Mouse (Mus musculus) liver, embryonic 15.5 days (tissue): ENCODE results near the gene Vamp1. TPM values are rescaled to one million over a fixed set of nuclear protein-coding genes. Genes with fewer than 3 reads are reported as not detected.
A peak's percentile ranks its signal among the peaks of the same experiment; 100 is the strongest.

Experiments
- ATAC-seq: fragments of 200-750 bp; cut with Nextera tagmentation; 2 replicates; pipeline ENCODE4 v1.8.0; 2017; ENCODE audit warnings: moderate number of reproducible peaks, mild to moderate bottlenecking, moderate library complexity; ENCODE audit not compliant: insufficient read depth
- H3K27ac ChIP-seq: fragments of 300-500 bp; sonication (generic); replicated peaks from 2 replicates; pipeline ENCODE4 v1.5.1; 2015; ENCODE audit warnings: mild to moderate bottlenecking, inconsistent platforms
- H3K27me3 ChIP-seq: fragments of 300-500 bp; sonication (generic); 2 replicates; pipeline ENCODE4 v1.6.1; 2015; ENCODE audit warnings: mild to moderate bottlenecking, inconsistent platforms
- H3K36me3 ChIP-seq: fragments of 300-500 bp; sonication (generic); replicated peaks from 2 replicates; pipeline ENCODE4 v1.6.1; 2015; ENCODE audit warnings: moderate library complexity, mild to moderate bottlenecking, inconsistent platforms
- H3K4me1 ChIP-seq: fragments of 300-500 bp; sonication (generic); replicated peaks from 2 replicates; pipeline ENCODE4 v1.6.1; 2015; ENCODE audit warnings: inconsistent platforms
- H3K4me2 ChIP-seq: fragments of 300-500 bp; sonication (generic); 2 replicates; pipeline ENCODE4 v1.6.1; 2015; ENCODE audit warnings: moderate library complexity, mild to moderate bottlenecking, inconsistent platforms
- H3K4me3 ChIP-seq: fragments of 300-500 bp; sonication (generic); replicated peaks from 2 replicates; pipeline ENCODE4 v1.5.1; 2015; ENCODE audit warnings: mild to moderate bottlenecking, inconsistent platforms
- H3K9ac ChIP-seq: fragments of 300-500 bp; sonication (generic); 2 replicates; pipeline ENCODE4 v1.6.1; 2015; ENCODE audit warnings: moderate library complexity, mild to moderate bottlenecking, inconsistent platforms
- H3K9me3 ChIP-seq: fragments of 300-500 bp; sonication (generic); replicated peaks from 2 replicates; pipeline ENCODE4 v1.6.1; 2016; ENCODE audit warnings: inconsistent platforms
- WGBS: fragments of 180-500 bp; shearing (Covaris S2); methylation state at CpG from one replicate; pipeline ENCODE4 v1.1.7; 2015; ENCODE audit warnings: mixed read lengths; ENCODE audit not compliant: insufficient replicate concordance; 5-methylcytosine and 5-hydroxymethylcytosine counted together
- polyA plus RNA-seq: library from polyadenylated mRNA; unstranded; fragments of >200 nt; fragmentation: Nextera tagmentation; extraction: Ambion mirVana; gene quantifications from 2 replicates; pipeline ENCODE4 v1.2.1, GENCODE M21; 2015

The Vamp1 gene
- polyA plus RNA-seq, 1 experiment from 2014 or later, result 1.9 TPM

- H3K36me3 ChIP-seq, result peaks cover 88% of the 10 kb centered on the region
- no peaks in the 10 kb centered on the region for H3K27me3 ChIP-seq
- H3K4me3 ChIP-seq, result no peak overlapping the region
- H3K9ac ChIP-seq, result no peak overlapping the region
- H3K4me2 ChIP-seq, result no peak overlapping the region
- no peak for ATAC-seq
- 91% methylated on average over 10 of the region's 10 CpGs for WGBS
- H3K4me1 ChIP-seq, result peaks cover 19% of the 10 kb centered on the region
- no peaks in the 10 kb centered on the region for H3K9me3 ChIP-seq
- H3K27ac ChIP-seq, result no peak overlapping the region
Observed at GRCm38 (mm10) chr6:125186203-125186602, 29.1 kb upstream of the Vamp1 start.

- H3K27ac ChIP-seq, result peak overlapping the region; percentile 99
- peak overlapping the region; percentile 60 for H3K4me2 ChIP-seq
- peaks cover 34% of the 10 kb centered on the region for H3K4me1 ChIP-seq
- H3K4me3 ChIP-seq, result peak overlapping the region; percentile 70
- H3K36me3 ChIP-seq, result peaks cover 69% of the 10 kb centered on the region
- ATAC-seq, result no peak
- peak overlapping the region; percentile 73 for H3K9ac ChIP-seq
- H3K9me3 ChIP-seq, result no peaks in the 10 kb centered on the region
- no peaks in the 10 kb centered on the region for H3K27me3 ChIP-seq
Observed at GRCm38 (mm10) chr6:125190816-125191215, 24.5 kb upstream of the Vamp1 start.

- Histone ChIP-seq H3K4me3 (peak within 1 kb of the TSS; percentile 70), H3K4me1 (peaks cover 34% of the 10 kb centered on the region), H3K4me2 (peak within 1 kb of the TSS; percentile 76), H3K27me3 (no peaks in the 10 kb centered on the region), H3K9ac (peak within 1 kb of the TSS; percentile 80), H3K36me3 (peaks cover 63% of the 10 kb centered on the region), H3K27ac (peak within 1 kb of the TSS; percentile 99), H3K9me3 (no peaks in the 10 kb centered on the region)
- under 1% methylated on average over 54 of the region's 54 CpGs for WGBS
- peak; percentile 92 for ATAC-seq
Observed at GRCm38 (mm10) chr6:125191332-125192015, 23.9 kb upstream of the Vamp1 start, which contains the start of the genes Ncapd2 and Mrpl51. Ncapd2 (minus strand) TSS chr6:125191701. Mrpl51 (plus strand) TSS chr6:125191801.

- Histone ChIP-seq H3K27me3 (no peaks in the 10 kb centered on the region), H3K36me3 (peaks cover 56% of the 10 kb centered on the region), H3K9ac (peak overlapping the region; percentile 80), H3K4me2 (peak overlapping the region; percentile 76), H3K27ac (peak overlapping the region; percentile 99), H3K4me1 (peaks cover 34% of the 10 kb centered on the region), H3K4me3 (peak overlapping the region; percentile 70), H3K9me3 (no peaks in the 10 kb centered on the region)
- WGBS, result under 1% methylated on average over 34 of the region's 34 CpGs
- peak; percentile 90 for ATAC-seq
Observed at GRCm38 (mm10) chr6:125192016-125192714, 23.2 kb upstream of the Vamp1 start.

GRCm38 (mm10) chr6:125192841-125193240, 22.5 kb upstream of the Vamp1 start:
- H3K27me3 ChIP-seq, result no peaks in the 10 kb centered on the region
- H3K4me2 ChIP-seq, result peak overlapping the region; percentile 76
- H3K4me3 ChIP-seq, result peak overlapping the region; percentile 70
- 9% methylated on average over 5 of the region's 5 CpGs for WGBS
- peaks cover 34% of the 10 kb centered on the region for H3K4me1 ChIP-seq
- peak overlapping the region; percentile 80 for H3K9ac ChIP-seq
- H3K27ac ChIP-seq, result peak overlapping the region; percentile 99
- peaks cover 49% of the 10 kb centered on the region for H3K36me3 ChIP-seq
- ATAC-seq, result no peak
- H3K9me3 ChIP-seq, result no peaks in the 10 kb centered on the region

- H3K4me2 ChIP-seq, result peak overlapping the region; percentile 76
- no peaks in the 10 kb centered on the region for H3K27me3 ChIP-seq
- 29% methylated on average over 7 of the region's 7 CpGs for WGBS
- no peaks in the 10 kb centered on the region for H3K9me3 ChIP-seq
- H3K27ac ChIP-seq, result peak overlapping the region; percentile 99
- ATAC-seq, result no peak
- H3K4me3 ChIP-seq, result peak overlapping the region; percentile 70
- peaks cover 33% of the 10 kb centered on the region for H3K4me1 ChIP-seq
- peaks cover 44% of the 10 kb centered on the region for H3K36me3 ChIP-seq
- H3K9ac ChIP-seq, result peak overlapping the region; percentile 80
Observed at GRCm38 (mm10) chr6:125193390-125193789, 22.0 kb upstream of the Vamp1 start.

- H3K9me3 ChIP-seq, result no peaks in the 10 kb centered on the region
- H3K36me3 ChIP-seq, result peaks cover 27% of the 10 kb centered on the region
- WGBS, result 63% methylated on average over 1 of the region's 1 CpGs
- no peak overlapping the region for H3K9ac ChIP-seq
- H3K27ac ChIP-seq, result no peak overlapping the region
- no peak overlapping the region for H3K4me3 ChIP-seq
- no peak overlapping the region for H3K4me2 ChIP-seq
- H3K27me3 ChIP-seq, result no peaks in the 10 kb centered on the region
- ATAC-seq, result no peak
- H3K4me1 ChIP-seq, result peaks cover 16% of the 10 kb centered on the region
Observed at GRCm38 (mm10) chr6:125195541-125196075, 19.7 kb upstream of the Vamp1 start.

- H3K4me2 ChIP-seq, result no peak overlapping the region
- H3K27me3 ChIP-seq, result no peaks in the 10 kb centered on the region
- no peaks in the 10 kb centered on the region for H3K9me3 ChIP-seq
- WGBS, result 67% methylated on average over 3 of the region's 3 CpGs
- peaks cover 27% of the 10 kb centered on the region for H3K36me3 ChIP-seq
- H3K9ac ChIP-seq, result no peak overlapping the region
- no peak overlapping the region for H3K27ac ChIP-seq
- H3K4me1 ChIP-seq, result peaks cover 16% of the 10 kb centered on the region
- ATAC-seq, result no peak
- no peak overlapping the region for H3K4me3 ChIP-seq
Observed at GRCm38 (mm10) chr6:125196301-125196700, 19.1 kb upstream of the Vamp1 start.

- no peaks in the 10 kb centered on the region for H3K9me3 ChIP-seq
- ATAC-seq, result no peak
- H3K9ac ChIP-seq, result no peak overlapping the region
- H3K27ac ChIP-seq, result no peak overlapping the region
- peaks cover 16% of the 10 kb centered on the region for H3K4me1 ChIP-seq
- no peaks in the 10 kb centered on the region for H3K27me3 ChIP-seq
- WGBS, result 76% methylated on average over 5 of the region's 5 CpGs
- no peak overlapping the region for H3K4me3 ChIP-seq
- no peak overlapping the region for H3K4me2 ChIP-seq
- H3K36me3 ChIP-seq, result peaks cover 27% of the 10 kb centered on the region
Observed at GRCm38 (mm10) chr6:125197166-125197565, 18.2 kb upstream of the Vamp1 start.

GRCm38 (mm10) chr6:125210436-125210835, 4.9 kb upstream of the Vamp1 start:
- no peak overlapping the region for H3K9ac ChIP-seq
- peaks cover 29% of the 10 kb centered on the region for H3K27me3 ChIP-seq
- no peaks in the 10 kb centered on the region for H3K36me3 ChIP-seq
- no peak overlapping the region for H3K4me2 ChIP-seq
- no peaks in the 10 kb centered on the region for H3K9me3 ChIP-seq
- 71% methylated on average over 1 of the region's 1 CpGs for WGBS
- no peak overlapping the region for H3K27ac ChIP-seq
- H3K4me3 ChIP-seq, result no peak overlapping the region
- H3K4me1 ChIP-seq, result peaks cover 3% of the 10 kb centered on the region; the same call in 1 of the 2 replicates
- no peak for ATAC-seq

GRCm38 (mm10) chr6:125212621-125213020, 2.7 kb upstream of the Vamp1 start:
- no peak overlapping the region for H3K9ac ChIP-seq
- WGBS, result 21% methylated on average over 2 of the region's 2 CpGs
- no peaks in the 10 kb centered on the region for H3K9me3 ChIP-seq
- peaks cover 29% of the 10 kb centered on the region for H3K27me3 ChIP-seq
- no peak overlapping the region for H3K4me3 ChIP-seq
- no peak overlapping the region for H3K27ac ChIP-seq
- H3K4me1 ChIP-seq, result peaks cover 20% of the 10 kb centered on the region
- ATAC-seq, result no peak
- H3K36me3 ChIP-seq, result no peaks in the 10 kb centered on the region
- no peak overlapping the region for H3K4me2 ChIP-seq
